Mouse (Mus musculus): ENCODE measurements around the gene Olfr1395. TPM values are rescaled to one million over a fixed set of nuclear protein-coding genes. Genes with fewer than 3 reads are reported as not detected.

The Olfr1395 gene
- polyA plus RNA-seq, 1 experiment: not detected

GRCm38 (mm10) chr11:49108833-49109232 is 33.2 kb upstream of the Olfr1395 start:
- DNase-seq: no peak
- 30% methylated on average over 1 of the region's 1 CpGs for WGBS
- TF ChIP-seq POLR2A (IDR thresholded peaks at IDR 0.05; ENCODE audit: borderline replicate concordance, extremely low read depth, low read depth, low read length): no peak
- peak; percentile 69 for TF ChIP-seq CTCF (IDR thresholded peaks at IDR 0.05; ENCODE audit: insufficient read depth, low read length)
- Histone ChIP-seq H3K4me3 (replicated peaks; ENCODE audit: extremely low read depth, low read depth, low read length) (no peak overlapping the region), H3K4me1 (ENCODE audit: control insufficient read depth, insufficient read depth, low read length) (no peaks in the 10 kb centered on the region)

- no peak for DNase-seq
- 71% methylated on average over 1 of the region's 1 CpGs for WGBS
Measured at GRCm38 (mm10) chr11:49111000-49111399, 31.1 kb upstream of the Olfr1395 start.

GRCm38 (mm10) chr11:49112624-49113219 is 29.4 kb upstream of the Olfr1395 start:
- no peaks in the 10 kb centered on the region for H3K4me1 ChIP-seq (ENCODE audit: control insufficient read depth, insufficient read depth, low read length)
- H3K4me3 ChIP-seq (replicated peaks; ENCODE audit: extremely low read depth, low read depth, low read length): no peak overlapping the region
- WGBS: 71% methylated on average over 6 of the region's 6 CpGs
- TF ChIP-seq CTCF (IDR thresholded peaks at IDR 0.05; ENCODE audit: insufficient read depth, low read length) (no peak), POLR2A (IDR thresholded peaks at IDR 0.05; ENCODE audit: borderline replicate concordance, extremely low read depth, low read depth, low read length) (no peak)
- no peak for DNase-seq

More at GRCm38 (mm10) chr11:49111000-49111399, 31.1 kb upstream of the Olfr1395 start:
- TF ChIP-seq CTCF (IDR thresholded peaks at IDR 0.05; ENCODE audit: insufficient read depth, low read length) (no peak), POLR2A (IDR thresholded peaks at IDR 0.05; ENCODE audit: borderline replicate concordance, extremely low read depth, low read depth, low read length) (no peak)
- Histone ChIP-seq H3K4me3 (replicated peaks; ENCODE audit: extremely low read depth, low read depth, low read length) (no peak overlapping the region), H3K4me1 (ENCODE audit: control insufficient read depth, insufficient read depth, low read length) (no peaks in the 10 kb centered on the region)

- TF ChIP-seq POLR2A (IDR thresholded peaks at IDR 0.05; ENCODE audit: borderline replicate concordance, extremely low read depth, low read depth, low read length) (no peak), CTCF (IDR thresholded peaks at IDR 0.05; ENCODE audit: insufficient read depth, low read length) (no peak)
- H3K4me3 ChIP-seq (replicated peaks; ENCODE audit: extremely low read depth, low read depth, low read length): no peak overlapping the region
- H3K4me1 ChIP-seq (ENCODE audit: control insufficient read depth, insufficient read depth, low read length): no peaks in the 10 kb centered on the region
- no peak for DNase-seq
- WGBS: 33% methylated on average over 2 of the region's 2 CpGs
Measured at GRCm38 (mm10) chr11:49114158-49114557, 27.9 kb upstream of the Olfr1395 start.

GRCm38 (mm10) chr11:49114774-49115173 is 27.3 kb upstream of the Olfr1395 start, which contains the start of gene Olfr1396:
Gene Olfr1396, minus strand, starts transcription at chr11:49114874.
- TF ChIP-seq CTCF (IDR thresholded peaks at IDR 0.05; ENCODE audit: insufficient read depth, low read length) (no peak), POLR2A (IDR thresholded peaks at IDR 0.05; ENCODE audit: borderline replicate concordance, extremely low read depth, low read depth, low read length) (no peak)
- H3K4me1 ChIP-seq (ENCODE audit: control insufficient read depth, insufficient read depth, low read length): no peaks in the 10 kb centered on the region
- no peak for DNase-seq
- no peak within 1 kb of the TSS for H3K4me3 ChIP-seq (replicated peaks; ENCODE audit: extremely low read depth, low read depth, low read length)

- TF ChIP-seq POLR2A (IDR thresholded peaks at IDR 0.05; ENCODE audit: borderline replicate concordance, extremely low read depth, low read depth, low read length) (no peak), CTCF (IDR thresholded peaks at IDR 0.05; ENCODE audit: insufficient read depth, low read length) (no peak)
- no peak for DNase-seq
- 65% methylated on average over 3 of the region's 3 CpGs for WGBS
- H3K4me1 ChIP-seq (ENCODE audit: control insufficient read depth, insufficient read depth, low read length): no peaks in the 10 kb centered on the region
- H3K4me3 ChIP-seq (replicated peaks; ENCODE audit: extremely low read depth, low read depth, low read length): no peak overlapping the region
Measured at GRCm38 (mm10) chr11:49119635-49120034, 22.4 kb upstream of the Olfr1395 start.

GRCm38 (mm10) chr11:49124169-49124568 is 17.9 kb upstream of the Olfr1395 start:
- Histone ChIP-seq H3K4me3 (replicated peaks; ENCODE audit: extremely low read depth, low read depth, low read length) (no peak overlapping the region), H3K4me1 (ENCODE audit: control insufficient read depth, insufficient read depth, low read length) (no peaks in the 10 kb centered on the region)
- TF ChIP-seq POLR2A (IDR thresholded peaks at IDR 0.05; ENCODE audit: borderline replicate concordance, extremely low read depth, low read depth, low read length) (no peak), CTCF (IDR thresholded peaks at IDR 0.05; ENCODE audit: insufficient read depth, low read length) (no peak)
- DNase-seq: no peak
- WGBS: 82% methylated on average over 2 of the region's 2 CpGs

- no peak within 1 kb of the TSS for H3K4me3 ChIP-seq (replicated peaks; ENCODE audit: extremely low read depth, low read depth, low read length)
- H3K4me1 ChIP-seq (ENCODE audit: control insufficient read depth, insufficient read depth, low read length): no peaks in the 10 kb centered on the region
- TF ChIP-seq CTCF (IDR thresholded peaks at IDR 0.05; ENCODE audit: insufficient read depth, low read length) (no peak), POLR2A (IDR thresholded peaks at IDR 0.05; ENCODE audit: borderline replicate concordance, extremely low read depth, low read depth, low read length) (no peak)
- WGBS: 77% methylated on average over 1 of the region's 1 CpGs
- no peak for DNase-seq
Measured at GRCm38 (mm10) chr11:49154077-49154476, 12.0 kb downstream of the Olfr1395 start, which contains the start of gene Olfr1394. Gene Olfr1394, plus strand, starts transcription at chr11:49154377.

- TF ChIP-seq CTCF (IDR thresholded peaks at IDR 0.05; ENCODE audit: insufficient read depth, low read length): no peak
- no peak for TF ChIP-seq POLR2A (IDR thresholded peaks at IDR 0.05; ENCODE audit: borderline replicate concordance, extremely low read depth, low read depth, low read length)
- no peak for DNase-seq
- H3K4me1 ChIP-seq (ENCODE audit: control insufficient read depth, insufficient read depth, low read length): no peaks in the 10 kb centered on the region
- H3K4me3 ChIP-seq (replicated peaks; ENCODE audit: extremely low read depth, low read depth, low read length): no peak overlapping the region
- WGBS: 68% methylated on average over 2 of the region's 2 CpGs
Measured at GRCm38 (mm10) chr11:49156821-49157814, 15.0 kb downstream of the Olfr1395 start.

All from lung, adult 2 months (tissue).